Mouse (Mus musculus) E14TG2a.4 (cell line): ENCODE data around the gene Sox15.

Source experiments
- CTCF ChIP-seq: conservative IDR thresholded peaks from 2 replicates; pipeline ENCODE4 v1.5.1; 2014; ENCODE audit warnings: low read length
- NANOG ChIP-seq: IDR thresholded peaks from 2 replicates; pipeline ENCODE4 v1.6.1; 2014; ENCODE audit warnings: borderline replicate concordance, low read length, mixed read lengths

- TF ChIP-seq CTCF: no peak
- no peak for TF ChIP-seq NANOG
Measured at GRCm38 (mm10) chr11:69692196-69692811, 37.2 kb downstream of the Sox15 start.
